Mouse (Mus musculus): ENCODE measurements at regions not wholly inside any gene's neighbourhood (a gene's known extent, or its start where the extent isn't known, plus 50 kb on each side); places are given as distances from the start of the nearest gene placed in this dataset.

- WGBS: 82% methylated on average over 4 of the region's 4 CpGs
- no peaks in the 10 kb centered on the region for H3K27me3 ChIP-seq (replicated peaks; ENCODE audit: control insufficient read depth, insufficient read depth, low read length)
- no peaks in the 10 kb centered on the region for H3K4me1 ChIP-seq (replicated peaks; ENCODE audit: control insufficient read depth, insufficient read depth, low read length)
- no peak overlapping the region for H3K4me3 ChIP-seq (ENCODE audit: low read depth, low read length)
- ATAC-seq (replicated peaks; ENCODE audit: low FRiP score, low TSS enrichment, low read depth) (no peak), DNase-seq (ENCODE audit: low spot score) (no peak)
- H3K36me3 ChIP-seq (ENCODE audit: control insufficient read depth, insufficient read depth, low read length): no peaks in the 10 kb centered on the region
- no peaks in the 10 kb centered on the region for H3K9me3 ChIP-seq (ENCODE audit: control insufficient read depth, low read length)
- no peak overlapping the region for H3K9ac ChIP-seq (ENCODE audit: low read length)
- no peak overlapping the region for H3K4me2 ChIP-seq (ENCODE audit: low read length)
- H3K27ac ChIP-seq (ENCODE audit: low read depth): no peak overlapping the region
Measured at GRCm38 (mm10) chr14:29814626-29815025, 93.0 kb upstream of the Cacna2d3 start.

GRCm38 (mm10) chr14:29817548-29817947 is 95.9 kb upstream of the Cacna2d3 start:
- no peaks in the 10 kb centered on the region for H3K9me3 ChIP-seq (ENCODE audit: control insufficient read depth, low read length)
- WGBS: 71% methylated on average over 4 of the region's 4 CpGs
- H3K4me3 ChIP-seq (ENCODE audit: low read depth, low read length): no peak overlapping the region
- H3K4me1 ChIP-seq (replicated peaks; ENCODE audit: control insufficient read depth, insufficient read depth, low read length): no peaks in the 10 kb centered on the region
- H3K27ac ChIP-seq (ENCODE audit: low read depth): no peak overlapping the region
- H3K4me2 ChIP-seq (ENCODE audit: low read length): no peak overlapping the region
- ATAC-seq (replicated peaks; ENCODE audit: low FRiP score, low TSS enrichment, low read depth): no peak
- H3K36me3 ChIP-seq (ENCODE audit: control insufficient read depth, insufficient read depth, low read length): no peaks in the 10 kb centered on the region
- H3K9ac ChIP-seq (ENCODE audit: low read length): no peak overlapping the region
- no peak for DNase-seq (ENCODE audit: low spot score)
- H3K27me3 ChIP-seq (replicated peaks; ENCODE audit: control insufficient read depth, insufficient read depth, low read length): no peaks in the 10 kb centered on the region

GRCm38 (mm10) chr14:29818251-29818650 is 96.6 kb upstream of the Cacna2d3 start:
- H3K4me3 ChIP-seq (ENCODE audit: low read depth, low read length): no peak overlapping the region
- DNase-seq (ENCODE audit: low spot score): no peak
- no peak overlapping the region for H3K27ac ChIP-seq (ENCODE audit: low read depth)
- H3K27me3 ChIP-seq (replicated peaks; ENCODE audit: control insufficient read depth, insufficient read depth, low read length): no peaks in the 10 kb centered on the region
- H3K9me3 ChIP-seq (ENCODE audit: control insufficient read depth, low read length): no peaks in the 10 kb centered on the region
- WGBS: 90% methylated on average over 7 of the region's 7 CpGs
- ATAC-seq (replicated peaks; ENCODE audit: low FRiP score, low TSS enrichment, low read depth): no peak
- no peaks in the 10 kb centered on the region for H3K36me3 ChIP-seq (ENCODE audit: control insufficient read depth, insufficient read depth, low read length)
- H3K9ac ChIP-seq (ENCODE audit: low read length): no peak overlapping the region
- no peaks in the 10 kb centered on the region for H3K4me1 ChIP-seq (replicated peaks; ENCODE audit: control insufficient read depth, insufficient read depth, low read length)
- H3K4me2 ChIP-seq (ENCODE audit: low read length): no peak overlapping the region

- no peak for ATAC-seq (replicated peaks; ENCODE audit: low FRiP score, low TSS enrichment, low read depth)
- Histone ChIP-seq H3K4me2 (ENCODE audit: low read length) (no peak overlapping the region), H3K9me3 (ENCODE audit: control insufficient read depth, low read length) (no peaks in the 10 kb centered on the region), H3K4me3 (ENCODE audit: low read depth, low read length) (no peak overlapping the region), H3K36me3 (ENCODE audit: control insufficient read depth, insufficient read depth, low read length) (no peaks in the 10 kb centered on the region), H3K4me1 (replicated peaks; ENCODE audit: control insufficient read depth, insufficient read depth, low read length) (no peaks in the 10 kb centered on the region), H3K9ac (ENCODE audit: low read length) (no peak overlapping the region), H3K27me3 (replicated peaks; ENCODE audit: control insufficient read depth, insufficient read depth, low read length) (no peaks in the 10 kb centered on the region), H3K27ac (ENCODE audit: low read depth) (no peak overlapping the region)
- no peak for DNase-seq (ENCODE audit: low spot score)
- WGBS: 85% methylated on average over 2 of the region's 2 CpGs
Measured at GRCm38 (mm10) chr14:29818751-29819150, 97.1 kb upstream of the Cacna2d3 start.

- no peaks in the 10 kb centered on the region for H3K36me3 ChIP-seq (ENCODE audit: control insufficient read depth, insufficient read depth, low read length)
- H3K4me2 ChIP-seq (ENCODE audit: low read length): no peak overlapping the region
- no peak overlapping the region for H3K27ac ChIP-seq (ENCODE audit: low read depth)
- no peak for DNase-seq (ENCODE audit: low spot score)
- H3K27me3 ChIP-seq (replicated peaks; ENCODE audit: control insufficient read depth, insufficient read depth, low read length): no peaks in the 10 kb centered on the region
- H3K4me1 ChIP-seq (replicated peaks; ENCODE audit: control insufficient read depth, insufficient read depth, low read length): no peaks in the 10 kb centered on the region
- 70% methylated on average over 1 of the region's 1 CpGs for WGBS
- H3K4me3 ChIP-seq (ENCODE audit: low read depth, low read length): no peak overlapping the region
- H3K9me3 ChIP-seq (ENCODE audit: control insufficient read depth, low read length): no peaks in the 10 kb centered on the region
- no peak overlapping the region for H3K9ac ChIP-seq (ENCODE audit: low read length)
- no peak for ATAC-seq (replicated peaks; ENCODE audit: low FRiP score, low TSS enrichment, low read depth)
Measured at GRCm38 (mm10) chr14:29837063-29837462, 115.4 kb upstream of the Cacna2d3 start.

GRCm38 (mm10) chr14:29839576-29839975 is 117.9 kb upstream of the Cacna2d3 start:
- H3K4me3 ChIP-seq (ENCODE audit: low read depth, low read length): no peak overlapping the region
- no peaks in the 10 kb centered on the region for H3K36me3 ChIP-seq (ENCODE audit: control insufficient read depth, insufficient read depth, low read length)
- H3K27me3 ChIP-seq (replicated peaks; ENCODE audit: control insufficient read depth, insufficient read depth, low read length): no peaks in the 10 kb centered on the region
- no peak overlapping the region for H3K27ac ChIP-seq (ENCODE audit: low read depth)
- ATAC-seq (replicated peaks; ENCODE audit: low FRiP score, low TSS enrichment, low read depth) (no peak), DNase-seq (ENCODE audit: low spot score) (no peak)
- WGBS: 94% methylated on average over 3 of the region's 3 CpGs
- H3K4me2 ChIP-seq (ENCODE audit: low read length): no peak overlapping the region
- no peak overlapping the region for H3K9ac ChIP-seq (ENCODE audit: low read length)
- H3K9me3 ChIP-seq (ENCODE audit: control insufficient read depth, low read length): no peaks in the 10 kb centered on the region
- H3K4me1 ChIP-seq (replicated peaks; ENCODE audit: control insufficient read depth, insufficient read depth, low read length): no peaks in the 10 kb centered on the region

- no peak for ATAC-seq (replicated peaks; ENCODE audit: low FRiP score, low TSS enrichment, low read depth)
- no peaks in the 10 kb centered on the region for H3K9me3 ChIP-seq (ENCODE audit: control insufficient read depth, low read length)
- H3K4me1 ChIP-seq (replicated peaks; ENCODE audit: control insufficient read depth, insufficient read depth, low read length): no peaks in the 10 kb centered on the region
- H3K4me2 ChIP-seq (ENCODE audit: low read length): no peak overlapping the region
- H3K27ac ChIP-seq (ENCODE audit: low read depth): no peak overlapping the region
- no peaks in the 10 kb centered on the region for H3K36me3 ChIP-seq (ENCODE audit: control insufficient read depth, insufficient read depth, low read length)
- no peaks in the 10 kb centered on the region for H3K27me3 ChIP-seq (replicated peaks; ENCODE audit: control insufficient read depth, insufficient read depth, low read length)
- no peak for DNase-seq (ENCODE audit: low spot score)
- H3K9ac ChIP-seq (ENCODE audit: low read length): no peak overlapping the region
- WGBS: 83% methylated on average over 7 of the region's 7 CpGs
- H3K4me3 ChIP-seq (ENCODE audit: low read depth, low read length): no peak overlapping the region
Measured at GRCm38 (mm10) chr14:29841361-29842117, 119.9 kb upstream of the Cacna2d3 start.

GRCm38 (mm10) chr14:29847661-29848060 is 120.4 kb upstream of the Selenok start:
- Histone ChIP-seq H3K27ac (ENCODE audit: low read depth) (no peak overlapping the region), H3K9ac (ENCODE audit: low read length) (no peak overlapping the region), H3K27me3 (replicated peaks; ENCODE audit: control insufficient read depth, insufficient read depth, low read length) (peaks cover 19% of the 10 kb centered on the region; the same call in 1 of the 2 replicates), H3K36me3 (ENCODE audit: control insufficient read depth, insufficient read depth, low read length) (no peaks in the 10 kb centered on the region), H3K9me3 (ENCODE audit: control insufficient read depth, low read length) (no peaks in the 10 kb centered on the region), H3K4me1 (replicated peaks; ENCODE audit: control insufficient read depth, insufficient read depth, low read length) (no peaks in the 10 kb centered on the region), H3K4me2 (ENCODE audit: low read length) (no peak overlapping the region), H3K4me3 (ENCODE audit: low read depth, low read length) (no peak overlapping the region)
- DNase-seq (ENCODE audit: low spot score) (no peak), ATAC-seq (replicated peaks; ENCODE audit: low FRiP score, low TSS enrichment, low read depth) (no peak)
- WGBS: 93% methylated on average over 7 of the region's 7 CpGs

- Histone ChIP-seq H3K27me3 (replicated peaks; ENCODE audit: control insufficient read depth, insufficient read depth, low read length) (peaks cover 24% of the 10 kb centered on the region; the same call in 1 of the 2 replicates), H3K4me2 (ENCODE audit: low read length) (no peak overlapping the region), H3K9me3 (ENCODE audit: control insufficient read depth, low read length) (no peaks in the 10 kb centered on the region), H3K9ac (ENCODE audit: low read length) (no peak overlapping the region), H3K27ac (ENCODE audit: low read depth) (no peak overlapping the region), H3K4me1 (replicated peaks; ENCODE audit: control insufficient read depth, insufficient read depth, low read length) (no peaks in the 10 kb centered on the region), H3K4me3 (ENCODE audit: low read depth, low read length) (no peak overlapping the region), H3K36me3 (ENCODE audit: control insufficient read depth, insufficient read depth, low read length) (no peaks in the 10 kb centered on the region)
- ATAC-seq (replicated peaks; ENCODE audit: low FRiP score, low TSS enrichment, low read depth): no peak
- no peak for DNase-seq (ENCODE audit: low spot score)
- WGBS: 77% methylated on average over 5 of the region's 5 CpGs
Measured at GRCm38 (mm10) chr14:29851286-29851685, 116.8 kb upstream of the Selenok start.
